Mouse (Mus musculus) hindbrain, embryonic 16.5 days (tissue): ENCODE measurements at regions not wholly inside any gene's neighbourhood (a gene's known extent, or its start where the extent isn't known, plus 50 kb on each side); places are given as distances from the start of the nearest gene placed in this dataset.
"Not testable (repeated sequence)": the region's sequence is repeated elsewhere in the genome, so short reads cannot be mapped to it uniquely, and the experiment has no call there.

Experiments
- ATAC-seq: fragments of 200-750 bp; cut with Nextera tagmentation; 2 replicates; pipeline ENCODE4 v1.8.0; 2017; ENCODE audit warnings: moderate TSS enrichment, moderate library complexity
- H3K27ac ChIP-seq: fragments of 300-500 bp; sonication (generic); 2 replicates; pipeline ENCODE4 v1.5.1; 2014; ENCODE audit warnings: low read depth, mild to moderate bottlenecking, control low read depth, low read length, moderate library complexity
- H3K27me3 ChIP-seq: fragments of 300-500 bp; sonication (generic); replicated peaks from 2 replicates; pipeline ENCODE4 v1.6.1; 2014; ENCODE audit warnings: low read length; ENCODE audit not compliant: control insufficient read depth, insufficient read depth
- H3K36me3 ChIP-seq: fragments of 300-500 bp; sonication (generic); 2 replicates; pipeline ENCODE4 v1.6.1; 2014; ENCODE audit warnings: mild to moderate bottlenecking, low read length, moderate library complexity, mixed read lengths; ENCODE audit not compliant: control insufficient read depth, insufficient read depth
- H3K4me1 ChIP-seq: fragments of 300-500 bp; sonication (generic); 2 replicates; pipeline ENCODE4 v1.6.1; 2014; ENCODE audit warnings: low read depth, low read length; ENCODE audit not compliant: control insufficient read depth, insufficient read depth
- H3K4me2 ChIP-seq: fragments of 300-500 bp; sonication (generic); 2 replicates; pipeline ENCODE4 v1.6.1; 2014; ENCODE audit warnings: mild to moderate bottlenecking, low read length, control low read depth, moderate library complexity
- H3K4me3 ChIP-seq: fragments of 300-500 bp; sonication (generic); 2 replicates; pipeline ENCODE4 v1.5.1; 2014; ENCODE audit warnings: mild to moderate bottlenecking, low read length, control low read depth, moderate library complexity
- H3K9ac ChIP-seq: fragments of 300-500 bp; sonication (generic); 2 replicates; pipeline ENCODE4 v1.6.1; 2014; ENCODE audit warnings: low read depth, mild to moderate bottlenecking, control low read depth, low read length, moderate library complexity
- H3K9me3 ChIP-seq: fragments of 300-500 bp; sonication (generic); 2 replicates; pipeline ENCODE4 v1.6.1; 2014; ENCODE audit warnings: mild to moderate bottlenecking, low read length, moderate library complexity; ENCODE audit not compliant: control insufficient read depth
- WGBS: fragments of 180-500 bp; shearing (Covaris S2); extraction: QIAGEN DNeasy Blood & Tissue Kit; methylation state at CpG from one replicate; pipeline ENCODE4 v1.1.7; 2014; 5-methylcytosine and 5-hydroxymethylcytosine counted together

- no peak overlapping the region for H3K4me3 ChIP-seq
- 22% methylated on average over 7 of the region's 7 CpGs for WGBS
- ATAC-seq, result peak; percentile 73
- H3K4me2 ChIP-seq, result no peak overlapping the region
- no peak overlapping the region for H3K9ac ChIP-seq
- no peaks in the 10 kb centered on the region for H3K9me3 ChIP-seq
- H3K27me3 ChIP-seq, result no peaks in the 10 kb centered on the region
- H3K27ac ChIP-seq, result no peak overlapping the region
- no peaks in the 10 kb centered on the region for H3K4me1 ChIP-seq
- no peaks in the 10 kb centered on the region for H3K36me3 ChIP-seq
Measured at GRCm38 (mm10) chr3:31603237-31603636, 293.1 kb upstream of the Slc7a14 start.

- H3K36me3 ChIP-seq, H3K4me3 ChIP-seq, H3K4me1 ChIP-seq, ATAC-seq, H3K9me3 ChIP-seq, H3K9ac ChIP-seq, H3K27ac ChIP-seq, H3K4me2 ChIP-seq, H3K27me3 ChIP-seq: not testable (repeated sequence)
- 75% methylated on average over 4 of the region's 4 CpGs for WGBS
Measured at GRCm38 (mm10) chr3:31596581-31596980, 286.4 kb upstream of the Slc7a14 start.

DNA sequence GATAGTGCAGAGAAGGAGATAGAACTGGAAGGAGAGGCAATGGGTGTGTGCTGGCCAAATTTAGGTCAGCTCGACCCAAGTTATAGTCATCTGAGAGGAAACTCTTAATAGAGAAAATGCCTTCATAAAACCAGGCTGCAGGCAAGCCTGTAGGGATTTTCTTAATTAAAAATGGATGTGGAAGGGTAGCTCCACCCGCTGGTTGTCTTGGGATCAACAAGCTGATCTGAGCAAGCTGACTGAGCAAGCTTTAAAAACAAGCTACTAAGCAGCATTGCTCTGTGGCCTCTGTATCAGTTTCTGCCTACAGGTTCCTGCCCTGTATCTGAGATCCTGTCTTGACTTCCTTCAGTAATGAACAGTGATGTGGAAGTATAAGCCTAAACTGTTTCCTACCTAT is 275.8 kb upstream of the Slc7a14 start:
- H3K27me3 ChIP-seq, result no peaks in the 10 kb centered on the region
- no peak overlapping the region for H3K4me3 ChIP-seq
- H3K9ac ChIP-seq, result no peak overlapping the region
- H3K36me3 ChIP-seq, result no peaks in the 10 kb centered on the region
- no peaks in the 10 kb centered on the region for H3K4me1 ChIP-seq
- H3K4me2 ChIP-seq, result no peak overlapping the region
- H3K9me3 ChIP-seq, result no peaks in the 10 kb centered on the region
- 65% methylated on average over 2 of the region's 2 CpGs for WGBS
- H3K27ac ChIP-seq, result no peak overlapping the region
- ATAC-seq, result no peak

- WGBS, result 99% methylated on average over 3 of the region's 3 CpGs
Measured at GRCm38 (mm10) chr3:31573849-31574248, 263.7 kb upstream of the Slc7a14 start.

More at GRCm38 (mm10) chr3:31573849-31574248, 263.7 kb upstream of the Slc7a14 start:
- Histone ChIP-seq H3K4me2 (no peak overlapping the region), H3K9ac (no peak overlapping the region), H3K36me3 (no peaks in the 10 kb centered on the region), H3K4me1 (no peaks in the 10 kb centered on the region), H3K27me3 (no peaks in the 10 kb centered on the region), H3K4me3 (no peak overlapping the region), H3K27ac (no peak overlapping the region), H3K9me3 (peaks cover 11% of the 10 kb centered on the region)
- ATAC-seq, result no peak
